Mouse (Mus musculus): ENCODE measurements around the gene Ripk3. TPM values are rescaled to one million over a fixed set of nuclear protein-coding genes. Genes with fewer than 3 reads are reported as not detected.
A peak's percentile ranks its signal among the peaks of the same experiment; 100 is the strongest.
"Not testable (repeated sequence)": the region's sequence is repeated elsewhere in the genome, so short reads cannot be mapped to it uniquely, and the experiment has no call there.

Ripk3 gene
- polyA plus RNA-seq, 1 experiment from 2014 or later: 47.3 TPM

DNA sequence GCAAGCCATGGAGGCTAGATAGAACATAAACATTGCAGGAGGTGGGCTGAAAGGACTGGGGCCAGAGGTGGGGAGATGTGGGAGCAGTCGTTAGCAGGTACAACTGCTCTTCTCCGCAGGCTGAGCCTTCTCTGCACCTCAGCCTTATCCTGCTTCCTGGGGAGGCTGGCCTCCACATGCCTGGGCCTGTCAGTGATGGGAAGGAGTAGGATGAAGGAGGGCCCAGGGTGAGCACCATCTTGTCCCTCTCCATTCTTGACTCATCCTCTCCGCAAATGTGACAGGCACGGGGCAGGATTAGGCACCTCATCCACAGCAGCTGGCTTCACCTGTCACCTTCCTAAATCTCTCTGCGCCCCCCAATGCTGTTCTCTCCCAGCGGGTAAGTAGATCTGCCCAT, 27.5 kb downstream of the Ripk3 start, which contains the start of gene Ltb4r2:
Gene Ltb4r2, plus strand, starts transcription at position 266 of the 400 bp plus-strand sequence.
- ATAC-seq: no peak
- Histone ChIP-seq H3K4me3 (ENCODE audit: low read depth, low read length) (peak within 1 kb of the TSS; percentile 46), H3K27ac (ENCODE audit: low read depth, low read length) (no peak within 1 kb of the TSS), H3K4me1 (replicated peaks; ENCODE audit: control insufficient read depth, insufficient read depth, low read length) (peaks cover 3% of the 10 kb centered on the region; the same call in 1 of the 2 replicates), H3K36me3 (ENCODE audit: control insufficient read depth, insufficient read depth) (peaks cover 5% of the 10 kb centered on the region; the same call in 1 of the 2 replicates), H3K9me3 (ENCODE audit: control insufficient read depth) (no peaks in the 10 kb centered on the region), H3K27me3 (replicated peaks; ENCODE audit: control insufficient read depth, insufficient read depth, low read length) (peaks cover 9% of the 10 kb centered on the region; the same call in 1 of the 2 replicates), H3K4me2 (replicated peaks; ENCODE audit: low read depth) (peak within 1 kb of the TSS; percentile 89), H3K9ac (ENCODE audit: low read depth, low read length) (peak within 1 kb of the TSS; percentile 50)
- WGBS: 86% methylated on average over 6 of the region's 6 CpGs
- TF ChIP-seq CTCF (IDR thresholded peaks at IDR 0.05; ENCODE audit: low read depth): no peak

DNA sequence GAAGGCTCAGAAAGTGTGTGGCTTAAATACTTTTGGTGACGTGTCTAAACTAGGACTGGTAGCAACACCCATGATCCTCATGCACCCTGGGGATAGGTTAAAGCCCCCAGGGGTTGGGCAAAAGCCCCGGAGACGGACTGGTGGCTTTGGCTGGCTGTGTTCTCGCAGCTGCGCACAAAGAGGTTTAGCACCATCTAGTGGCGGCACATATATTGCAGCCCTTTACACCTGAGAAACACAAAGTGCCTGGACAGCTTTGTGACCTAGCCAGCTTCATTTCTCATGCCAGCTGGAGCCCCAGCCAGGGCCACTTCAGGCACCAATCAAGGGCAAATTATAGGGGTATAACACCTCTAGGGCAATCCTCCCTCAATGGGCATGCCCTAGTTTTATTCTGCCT, 28.5 kb downstream of the Ripk3 start:
- not testable (repeated sequence) for ATAC-seq; H3K9me3 ChIP-seq (ENCODE audit: control insufficient read depth); H3K27me3 ChIP-seq (replicated peaks; ENCODE audit: control insufficient read depth, insufficient read depth, low read length); H3K9ac ChIP-seq (ENCODE audit: low read depth, low read length); H3K4me1 ChIP-seq (replicated peaks; ENCODE audit: control insufficient read depth, insufficient read depth, low read length)
- under 1% methylated on average over 5 of the region's 6 CpGs for WGBS
- Histone ChIP-seq H3K4me2 (replicated peaks; ENCODE audit: low read depth) (peak overlapping the region; percentile 59), H3K27ac (ENCODE audit: low read depth, low read length) (peak overlapping the region; percentile 41; the same call in 1 of the 2 replicates), H3K36me3 (ENCODE audit: control insufficient read depth, insufficient read depth) (peaks cover 15% of the 10 kb centered on the region), H3K4me3 (ENCODE audit: low read depth, low read length) (peak overlapping the region; percentile 17; the same call in 1 of the 2 replicates)
- peak; percentile 83 for TF ChIP-seq CTCF (IDR thresholded peaks at IDR 0.05; ENCODE audit: low read depth)

DNA sequence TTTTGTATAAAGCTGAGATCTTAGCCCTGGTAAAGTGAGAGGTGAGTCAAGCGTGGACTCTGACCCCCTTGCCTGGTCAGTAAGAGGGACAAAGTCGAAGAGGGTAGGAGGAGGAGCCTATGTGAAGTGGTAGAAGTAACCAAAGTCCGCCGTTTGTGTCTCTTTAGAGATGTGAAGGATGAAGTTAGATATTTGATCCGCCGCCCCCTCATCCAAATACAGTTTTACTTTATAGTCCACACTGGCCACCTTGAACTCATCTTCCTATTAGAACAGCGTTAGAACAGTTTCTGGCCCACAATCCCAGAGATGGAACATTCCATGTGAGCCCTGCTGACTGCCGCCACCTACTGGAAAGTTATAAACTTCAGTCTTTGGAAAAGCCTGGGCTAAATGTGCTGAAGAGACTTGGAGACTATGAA, 30.3 kb downstream of the Ripk3 start, which contains the start of gene Cideb:
Gene Cideb, minus strand, starts transcription at position 96 of the 422 bp plus-strand sequence.
- Histone ChIP-seq H3K27ac (ENCODE audit: low read depth, low read length) (peak within 1 kb of the TSS; percentile 91), H3K4me2 (replicated peaks; ENCODE audit: low read depth) (peak within 1 kb of the TSS; percentile 59), H3K27me3 (replicated peaks; ENCODE audit: control insufficient read depth, insufficient read depth, low read length) (peaks cover 4% of the 10 kb centered on the region; the same call in 1 of the 2 replicates), H3K36me3 (ENCODE audit: control insufficient read depth, insufficient read depth) (peaks cover 33% of the 10 kb centered on the region), H3K9me3 (ENCODE audit: control insufficient read depth) (no peaks in the 10 kb centered on the region), H3K4me1 (replicated peaks; ENCODE audit: control insufficient read depth, insufficient read depth, low read length) (peaks cover 3% of the 10 kb centered on the region; the same call in 1 of the 2 replicates), H3K4me3 (ENCODE audit: low read depth, low read length) (peak within 1 kb of the TSS; percentile 36), H3K9ac (ENCODE audit: low read depth, low read length) (peak within 1 kb of the TSS; percentile 40)
- peak; percentile 82 for ATAC-seq
- peak; percentile 89 for TF ChIP-seq CTCF (IDR thresholded peaks at IDR 0.05; ENCODE audit: low read depth)
- 8% methylated on average over 8 of the region's 8 CpGs for WGBS

DNA sequence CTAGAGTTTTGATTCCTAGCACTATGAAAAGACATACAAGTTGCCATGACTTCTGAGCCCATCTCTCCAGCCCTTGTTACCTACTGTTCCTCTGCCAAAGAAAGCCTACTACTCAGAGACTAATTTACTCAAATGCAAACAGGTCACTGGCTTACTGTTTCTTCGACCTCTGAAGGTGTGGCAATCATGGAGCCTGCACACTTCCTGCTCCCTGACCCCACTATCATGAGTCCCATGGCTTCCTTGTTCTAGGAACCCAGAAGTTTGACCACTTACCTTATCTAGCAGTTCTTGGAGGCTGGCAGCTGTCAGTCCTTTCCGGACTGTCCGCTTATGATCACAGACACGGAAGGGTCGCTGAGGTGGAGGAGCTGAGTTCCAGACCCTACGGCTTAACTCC, 31.1 kb downstream of the Ripk3 start:
- Histone ChIP-seq H3K4me2 (replicated peaks; ENCODE audit: low read depth) (peak overlapping the region; percentile 59), H3K4me1 (replicated peaks; ENCODE audit: control insufficient read depth, insufficient read depth, low read length) (peaks cover 3% of the 10 kb centered on the region; the same call in 1 of the 2 replicates), H3K9me3 (ENCODE audit: control insufficient read depth) (no peaks in the 10 kb centered on the region), H3K27ac (ENCODE audit: low read depth, low read length) (peak overlapping the region; percentile 91), H3K4me3 (ENCODE audit: low read depth, low read length) (peak overlapping the region; percentile 36), H3K9ac (ENCODE audit: low read depth, low read length) (peak overlapping the region; percentile 40), H3K36me3 (ENCODE audit: control insufficient read depth, insufficient read depth) (peaks cover 41% of the 10 kb centered on the region), H3K27me3 (replicated peaks; ENCODE audit: control insufficient read depth, insufficient read depth, low read length) (peaks cover 4% of the 10 kb centered on the region; the same call in 1 of the 2 replicates)
- peak; percentile 40 for ATAC-seq
- no peak for TF ChIP-seq CTCF (IDR thresholded peaks at IDR 0.05; ENCODE audit: low read depth)
- WGBS: 37% methylated on average over 6 of the region's 6 CpGs

DNA sequence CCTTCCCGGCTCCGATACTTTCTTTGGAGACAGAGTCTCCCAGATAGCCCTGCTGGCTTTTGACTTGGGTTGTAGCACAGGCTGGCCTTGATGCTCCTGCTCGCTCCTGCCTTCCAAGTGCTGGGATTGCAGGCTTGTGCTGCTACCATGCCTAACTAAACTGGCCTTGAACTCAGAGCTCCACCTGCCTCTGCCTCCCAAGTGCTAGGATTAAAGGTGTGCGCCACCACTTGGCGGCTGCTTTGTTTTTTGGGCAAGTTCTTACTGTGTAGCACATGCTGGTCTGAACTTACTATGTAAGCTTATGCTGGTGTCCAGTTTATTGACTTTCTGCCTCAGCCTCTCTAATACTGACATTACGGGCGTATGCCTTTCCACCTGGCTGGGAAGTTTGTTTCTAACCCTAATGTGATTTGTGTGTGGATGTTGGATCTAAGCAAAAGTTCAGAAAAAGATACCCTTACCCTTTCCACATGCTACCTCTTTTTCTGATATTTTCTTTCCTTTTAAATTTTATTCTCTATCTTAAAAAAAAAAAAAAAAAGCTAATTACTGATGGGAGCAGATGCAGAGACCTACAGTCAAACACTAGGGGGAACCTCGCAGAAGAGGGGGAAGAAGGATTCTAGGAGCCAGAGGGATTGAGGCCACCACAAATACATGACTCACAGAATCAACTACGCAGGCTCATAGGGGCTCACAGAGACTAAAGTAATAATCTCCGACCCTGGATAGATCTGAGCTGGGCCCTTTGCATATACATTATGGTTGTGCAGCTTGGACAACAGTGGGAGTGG, 41.4 kb downstream of the Ripk3 start:
- Histone ChIP-seq H3K36me3 (ENCODE audit: control insufficient read depth, insufficient read depth) (peaks cover 40% of the 10 kb centered on the region), H3K9ac (ENCODE audit: low read depth, low read length) (no peak overlapping the region)
- WGBS: 85% methylated on average over 10 of the region's 10 CpGs

DNA sequence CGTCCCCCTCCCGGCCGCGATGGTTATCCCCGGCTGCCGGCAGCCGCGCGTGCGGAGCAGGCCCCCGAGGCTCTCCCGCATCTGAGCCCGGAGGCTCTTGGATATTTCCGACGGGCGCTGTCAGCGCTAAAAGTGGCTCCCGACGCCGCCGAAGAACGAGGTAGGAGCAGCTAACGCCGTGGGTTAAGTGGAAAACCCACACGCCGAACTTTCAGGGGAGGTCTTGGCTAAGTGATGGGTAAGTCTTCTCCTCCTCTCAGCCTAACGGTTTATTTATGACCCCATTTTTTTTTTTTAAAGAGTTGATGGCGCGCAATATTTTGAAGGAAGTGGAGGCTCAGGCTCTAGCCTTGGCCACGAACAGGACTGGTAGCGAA, 42.8 kb downstream of the Ripk3 start:
- WGBS: under 1% methylated on average over 31 of the region's 31 CpGs
- H3K36me3 ChIP-seq (ENCODE audit: control insufficient read depth, insufficient read depth): peaks cover 37% of the 10 kb centered on the region

More for the DNA sequence above, 41.4 kb downstream of the Ripk3 start:
- Histone ChIP-seq H3K27me3 (replicated peaks; ENCODE audit: control insufficient read depth, insufficient read depth, low read length) (no peaks in the 10 kb centered on the region), H3K4me3 (ENCODE audit: low read depth, low read length) (no peak overlapping the region), H3K9me3 (ENCODE audit: control insufficient read depth) (no peaks in the 10 kb centered on the region), H3K27ac (ENCODE audit: low read depth, low read length) (no peak overlapping the region), H3K4me1 (replicated peaks; ENCODE audit: control insufficient read depth, insufficient read depth, low read length) (peaks cover 7% of the 10 kb centered on the region), H3K4me2 (replicated peaks; ENCODE audit: low read depth) (peak overlapping the region; percentile 92)
- TF ChIP-seq CTCF (IDR thresholded peaks at IDR 0.05; ENCODE audit: low read depth): 0 out of 2 replicates have a peak, but pooled peaks have one; percentile 8
- no peak for ATAC-seq

More for the DNA sequence above, 42.8 kb downstream of the Ripk3 start:
- peak overlapping the region; percentile 81 for H3K9ac ChIP-seq (ENCODE audit: low read depth, low read length)
- ATAC-seq: no peak
- no peak for TF ChIP-seq CTCF (IDR thresholded peaks at IDR 0.05; ENCODE audit: low read depth)
- H3K27me3 ChIP-seq (replicated peaks; ENCODE audit: control insufficient read depth, insufficient read depth, low read length): no peaks in the 10 kb centered on the region
- H3K9me3 ChIP-seq (ENCODE audit: control insufficient read depth): no peaks in the 10 kb centered on the region
- peaks cover 7% of the 10 kb centered on the region for H3K4me1 ChIP-seq (replicated peaks; ENCODE audit: control insufficient read depth, insufficient read depth, low read length)
- no peak overlapping the region; the same call in 1 of the 2 replicates for H3K27ac ChIP-seq (ENCODE audit: low read depth, low read length)
- H3K4me3 ChIP-seq (ENCODE audit: low read depth, low read length): peak overlapping the region; percentile 94
- peak overlapping the region; percentile 92 for H3K4me2 ChIP-seq (replicated peaks; ENCODE audit: low read depth)

All from intestine, postnatal 0 days (tissue).